In genomic region chr4:13147253-13147652, GRCm38 (mm10) we compare ENCODE assay signal across 20 mouse cellular contexts.
"Had no signal": no experiment of that assay in that cellular context is flagged by ENCODE, and none has a peak within 500 bp of the region (broad histone marks: within the 10 kb centered on the region; RNA-seq: fewer than 3 reads in every experiment).

No protein-coding gene starts in this region.

- H3K27me3 ChIP-seq: limb, embryonic 13.5 days; liver, embryonic 12.5 days; liver, embryonic 15.5 days; lung, embryonic 15.5 days; megakaryocyte, embryonic 14.5 days; midbrain, embryonic 15.5 days; neural tube, embryonic 12.5 days had no signal

- H3K27ac ChIP-seq: layer of hippocampus, adult 2 months; limb, embryonic 10.5 days; limb, embryonic 13.5 days; liver, embryonic 12.5 days; liver, embryonic 15.5 days; lung, embryonic 15.5 days; midbrain, embryonic 10.5 days; midbrain, embryonic 15.5 days; neural tube, embryonic 12.5 days had no signal

- H3K9ac ChIP-seq: limb, embryonic 13.5 days; liver, embryonic 12.5 days; liver, embryonic 15.5 days; lung, embryonic 15.5 days; midbrain, embryonic 15.5 days; neural tube, embryonic 12.5 days had no signal

- H3K4me2 ChIP-seq: limb, embryonic 13.5 days; liver, embryonic 12.5 days; liver, embryonic 15.5 days; lung, embryonic 15.5 days; midbrain, embryonic 15.5 days; neural tube, embryonic 12.5 days had no signal

- H3K4me3 ChIP-seq: layer of hippocampus, adult 2 months; limb, embryonic 10.5 days; limb, embryonic 13.5 days; liver, embryonic 12.5 days; liver, embryonic 15.5 days; lung, embryonic 15.5 days; megakaryocyte, embryonic 14.5 days; midbrain, embryonic 10.5 days; midbrain, embryonic 15.5 days; neural tube, embryonic 12.5 days had no signal

- H3K4me1 ChIP-seq: liver, embryonic 12.5 days; liver, embryonic 15.5 days; lung, embryonic 15.5 days; megakaryocyte, embryonic 14.5 days; midbrain, embryonic 10.5 days; neural tube, embryonic 12.5 days had no signal

- H3K9me3 ChIP-seq: limb, embryonic 10.5 days; limb, embryonic 13.5 days; liver, embryonic 12.5 days; liver, embryonic 15.5 days; lung, embryonic 15.5 days; megakaryocyte, embryonic 14.5 days; midbrain, embryonic 10.5 days; midbrain, embryonic 15.5 days; neural tube, embryonic 12.5 days had no signal

- H3K36me3 ChIP-seq: limb, embryonic 10.5 days; limb, embryonic 13.5 days; liver, embryonic 12.5 days; liver, embryonic 15.5 days; lung, embryonic 15.5 days; midbrain, embryonic 10.5 days; midbrain, embryonic 15.5 days; neural tube, embryonic 12.5 days had no signal

- DNase-seq: kidney, adult 9 months; kidney, postnatal 14 days; kidney, postnatal 4 days; liver; lung, adult 18-20 months; lung, postnatal 10 days; lung, postnatal 36 days; thymus, adult 18-20 months; thymus, postnatal 14 days; thymus, postnatal 4 days had no signal

- ATAC-seq: liver, embryonic 12.5 days had no signal
